Mouse (Mus musculus) thymus, adult 2 months (tissue): ENCODE data around the gene Gm9936.

Source experiments
- CTCF ChIP-seq: fragments of 200-500 bp; IDR thresholded peaks from 2 replicates; pipeline ENCODE4 v1.5.1; 2012; ENCODE audit warnings: mild to moderate bottlenecking, control low read depth, low read length, moderate library complexity, borderline replicate concordance; ENCODE audit not compliant: control insufficient read depth, poor library complexity, insufficient read depth; ENCODE audit errors: extremely low read depth
- POLR2A ChIP-seq: fragments of 200-500 bp; IDR thresholded peaks from 2 replicates; pipeline ENCODE4 v1.6.1; 2012; ENCODE audit warnings: mild to moderate bottlenecking, low read length, control low read depth, moderate library complexity; ENCODE audit not compliant: control insufficient read depth, poor library complexity, insufficient read depth; ENCODE audit errors: extremely low read depth

GRCm38 (mm10) chr5:114896688-114897373 is 38.3 kb upstream of the Gm9936 start, which contains the start of gene Oasl2:
- TF ChIP-seq CTCF (no peak), POLR2A (no peak)
